Mouse (Mus musculus) brown adipose tissue, adult 24 weeks (tissue): ENCODE results near the gene Fam71f1. TPM values are rescaled to one million over a fixed set of nuclear protein-coding genes. Genes with fewer than 3 reads are reported as not detected.

Source experiments
- H3K27ac ChIP-seq: fragments of 200-500 bp; replicated peaks from 2 replicates; pipeline ENCODE4 v1.5.1; 2012; ENCODE audit warnings: low read depth, mild to moderate bottlenecking, low read length
- H3K4me1 ChIP-seq: fragments of 200-500 bp; 2 replicates; pipeline ENCODE4 v1.6.1; 2012; ENCODE audit warnings: low read length, mixed read lengths; ENCODE audit not compliant: control insufficient read depth, insufficient read depth, insufficient read length
- H3K4me3 ChIP-seq: fragments of 200-500 bp; 2 replicates; pipeline ENCODE4 v1.5.1; 2012; ENCODE audit warnings: low read depth, mild to moderate bottlenecking, low read length, moderate library complexity; ENCODE audit not compliant: insufficient read depth
- polyA plus RNA-seq: library from polyadenylated mRNA; stranded (reverse); fragments of >200 nt; gene quantifications from 2 replicates; pipeline ENCODE4 v1.2.4, GENCODE M21; 2012; ENCODE audit not compliant: missing spikeins, insufficient read depth, insufficient read length

Fam71f1 gene
- not detected in 2 replicates for polyA plus RNA-seq

GRCm38 (mm10) chr6:29318879-29319278, at the start of gene Fam71f1:
Gene Fam71f1, plus strand, starts transcription at chr6:29319140.
- H3K4me1 ChIP-seq: no peaks in the 10 kb centered on the region
- H3K27ac ChIP-seq: no peak within 1 kb of the TSS
- no peak within 1 kb of the TSS for H3K4me3 ChIP-seq

GRCm38 (mm10) chr6:29270961-29271360, 48.0 kb upstream of the Fam71f1 start:
- Histone ChIP-seq H3K4me1 (peaks cover 12% of the 10 kb centered on the region), H3K4me3 (peak overlapping the region; percentile 35), H3K27ac (peak overlapping the region; percentile 58)

GRCm38 (mm10) chr6:29272312-29273072, 46.4 kb upstream of the Fam71f1 start, which contains the start of gene Hilpda:
Gene Hilpda, plus strand, starts transcription at chr6:29272488.
- Histone ChIP-seq H3K4me1 (peaks cover 9% of the 10 kb centered on the region), H3K27ac (peak within 1 kb of the TSS; percentile 82), H3K4me3 (peak within 1 kb of the TSS; percentile 86)

- Histone ChIP-seq H3K4me1 (no peaks in the 10 kb centered on the region; the same call in 1 of the 2 replicates), H3K27ac (no peak overlapping the region), H3K4me3 (no peak overlapping the region)
Observed at GRCm38 (mm10) chr6:29276746-29277145, 42.2 kb upstream of the Fam71f1 start.

GRCm38 (mm10) chr6:29278513-29279267, 40.2 kb upstream of the Fam71f1 start:
- no peak overlapping the region; the same call in 1 of the 2 replicates for H3K27ac ChIP-seq

GRCm38 (mm10) chr6:29279293-29279692, 39.6 kb upstream of the Fam71f1 start, which contains the start of gene Fam71f2:
Gene Fam71f2, plus strand, starts transcription at chr6:29279593.
- Histone ChIP-seq H3K4me3 (no peak within 1 kb of the TSS), H3K4me1 (peaks cover 3% of the 10 kb centered on the region), H3K27ac (no peak within 1 kb of the TSS; the same call in 1 of the 2 replicates)

More at GRCm38 (mm10) chr6:29278513-29279267, 40.2 kb upstream of the Fam71f1 start:
- Histone ChIP-seq H3K4me3 (no peak overlapping the region), H3K4me1 (peaks cover 3% of the 10 kb centered on the region)

GRCm38 (mm10) chr6:29280671-29281070, 38.3 kb upstream of the Fam71f1 start:
- H3K27ac ChIP-seq: no peak overlapping the region
- peaks cover 3% of the 10 kb centered on the region for H3K4me1 ChIP-seq
- H3K4me3 ChIP-seq: no peak overlapping the region

- H3K27ac ChIP-seq: no peak overlapping the region
- no peak overlapping the region for H3K4me3 ChIP-seq
- H3K4me1 ChIP-seq: peaks cover 3% of the 10 kb centered on the region
Observed at GRCm38 (mm10) chr6:29286870-29287269, 32.1 kb upstream of the Fam71f1 start.

- H3K4me1 ChIP-seq: peaks cover 3% of the 10 kb centered on the region
- no peak overlapping the region for H3K27ac ChIP-seq
- H3K4me3 ChIP-seq: no peak overlapping the region
Observed at GRCm38 (mm10) chr6:29287481-29287880, 31.5 kb upstream of the Fam71f1 start.

GRCm38 (mm10) chr6:29287944-29288343, 31.0 kb upstream of the Fam71f1 start:
- Histone ChIP-seq H3K27ac (no peak overlapping the region), H3K4me3 (no peak overlapping the region)

GRCm38 (mm10) chr6:29288651-29289050, 30.3 kb upstream of the Fam71f1 start:
- H3K4me3 ChIP-seq: no peak overlapping the region
- no peak overlapping the region for H3K27ac ChIP-seq
- H3K4me1 ChIP-seq: no peaks in the 10 kb centered on the region

More at GRCm38 (mm10) chr6:29287944-29288343, 31.0 kb upstream of the Fam71f1 start:
- peaks cover 3% of the 10 kb centered on the region for H3K4me1 ChIP-seq

- Histone ChIP-seq H3K4me3 (no peak overlapping the region), H3K27ac (no peak overlapping the region), H3K4me1 (no peaks in the 10 kb centered on the region)
Observed at GRCm38 (mm10) chr6:29299112-29299511, 19.8 kb upstream of the Fam71f1 start.

GRCm38 (mm10) chr6:29303251-29303650, 15.7 kb upstream of the Fam71f1 start:
- Histone ChIP-seq H3K4me3 (no peak overlapping the region), H3K4me1 (no peaks in the 10 kb centered on the region), H3K27ac (no peak overlapping the region)

- Histone ChIP-seq H3K4me1 (no peaks in the 10 kb centered on the region), H3K27ac (no peak overlapping the region), H3K4me3 (no peak overlapping the region)
Observed at GRCm38 (mm10) chr6:29303726-29304125, 15.2 kb upstream of the Fam71f1 start.

- H3K4me3 ChIP-seq: no peak overlapping the region
- H3K4me1 ChIP-seq: no peaks in the 10 kb centered on the region
- H3K27ac ChIP-seq: no peak overlapping the region
Observed at GRCm38 (mm10) chr6:29305462-29305861, 13.5 kb upstream of the Fam71f1 start.
